Mouse (Mus musculus) cerebellum, postnatal 4 days (tissue): ENCODE measurements around the gene Vangl1.
"Not testable (repeated sequence)": the region's sequence is repeated elsewhere in the genome, so short reads cannot be mapped to it uniquely, and the experiment has no call there.

Experiments used
- DNase-seq, 2 experiments: peaks; one replicate each; pipeline ENCODE4 v3.0.0; 2022; ENCODE audit warnings: low spot score in 2 of 2, mixed read lengths in 1 of 2

Gene Vangl1

GRCm38 (mm10) chr3:102203781-102204721 lies at the start of gene Vangl1:
Vangl1 (minus strand) TSS chr3:102204693.
- DNase-seq, result peak in 1 of 2 experiments; percentile 66

DNA sequence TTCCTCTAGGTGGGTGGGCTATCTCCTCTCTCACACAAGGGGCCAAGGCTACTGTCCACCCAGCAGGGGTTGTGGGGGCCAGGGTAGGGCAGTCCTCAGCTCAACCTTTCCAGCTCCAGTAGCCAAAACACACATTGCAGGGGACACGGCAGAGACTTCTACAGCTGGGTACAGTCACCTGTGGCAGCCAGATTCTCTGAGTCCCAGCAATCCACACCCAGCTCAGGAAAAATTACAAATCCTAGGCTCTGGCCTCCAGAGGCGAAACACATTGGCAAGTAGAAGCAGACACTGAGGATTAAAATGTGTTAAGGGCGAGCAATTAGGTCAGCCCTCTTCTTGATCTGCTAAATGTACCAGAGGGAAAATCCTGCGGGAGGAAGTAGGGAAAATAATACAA lies 49.1 kb upstream of the Vangl1 start:
- no peak for DNase-seq

- no peak for DNase-seq
Observed at GRCm38 (mm10) chr3:102252927-102253326, 48.4 kb upstream of the Vangl1 start.

DNA sequence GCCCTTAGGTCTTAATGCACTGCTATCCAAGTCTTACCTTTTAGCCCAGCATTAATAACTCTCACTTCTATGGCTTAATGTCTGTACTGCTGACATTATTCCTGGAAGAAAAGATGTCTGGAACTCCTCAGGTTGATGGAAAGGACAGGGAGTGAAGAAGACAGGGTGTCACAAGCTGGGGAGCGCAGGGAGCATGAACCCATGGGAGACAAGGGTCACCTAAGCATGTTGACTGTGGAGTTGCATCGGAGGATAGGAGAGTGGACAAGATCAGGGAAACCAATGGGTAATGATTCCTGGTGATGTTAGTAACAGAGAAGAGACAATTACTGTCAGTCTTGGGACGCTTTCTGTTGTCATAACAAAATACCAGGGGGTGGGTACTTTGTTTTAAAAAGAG lies 46.4 kb upstream of the Vangl1 start:
- no peak for DNase-seq

GRCm38 (mm10) chr3:102249401-102249991 lies 45.0 kb upstream of the Vangl1 start:
- DNase-seq, result peak in 1 of 2 experiments; percentile 70

DNA sequence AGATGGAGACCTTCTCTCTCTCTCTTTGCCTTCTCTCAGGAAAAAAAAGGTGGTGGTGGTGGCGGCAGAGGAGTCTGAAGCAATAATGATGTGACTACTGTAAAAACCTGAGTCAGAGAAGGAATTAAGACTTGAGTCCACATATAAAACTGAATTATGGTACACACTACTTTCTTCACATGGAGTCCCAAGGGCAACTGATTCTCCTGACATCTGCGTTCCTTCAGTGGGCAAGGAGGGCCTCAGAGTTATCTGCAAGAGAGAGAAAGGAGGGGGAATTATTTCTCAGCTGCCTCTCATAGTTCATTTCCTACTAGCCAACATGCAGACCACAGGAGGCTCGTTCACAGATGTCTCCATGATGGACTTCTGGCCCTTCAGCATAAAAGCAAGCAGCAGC lies 40.1 kb upstream of the Vangl1 start:
- no peak for DNase-seq

GRCm38 (mm10) chr3:102242854-102243253 lies 38.4 kb upstream of the Vangl1 start:
- DNase-seq, result peak in 1 of 2 experiments; percentile 28

GRCm38 (mm10) chr3:102231418-102232134 lies 27.1 kb upstream of the Vangl1 start:
- DNase-seq, result no peak

- DNase-seq, result no peak
Observed at GRCm38 (mm10) chr3:102222756-102223155, 18.3 kb upstream of the Vangl1 start.

- DNase-seq, result no peak
Observed at GRCm38 (mm10) chr3:102218301-102218700, 13.8 kb upstream of the Vangl1 start.

DNA sequence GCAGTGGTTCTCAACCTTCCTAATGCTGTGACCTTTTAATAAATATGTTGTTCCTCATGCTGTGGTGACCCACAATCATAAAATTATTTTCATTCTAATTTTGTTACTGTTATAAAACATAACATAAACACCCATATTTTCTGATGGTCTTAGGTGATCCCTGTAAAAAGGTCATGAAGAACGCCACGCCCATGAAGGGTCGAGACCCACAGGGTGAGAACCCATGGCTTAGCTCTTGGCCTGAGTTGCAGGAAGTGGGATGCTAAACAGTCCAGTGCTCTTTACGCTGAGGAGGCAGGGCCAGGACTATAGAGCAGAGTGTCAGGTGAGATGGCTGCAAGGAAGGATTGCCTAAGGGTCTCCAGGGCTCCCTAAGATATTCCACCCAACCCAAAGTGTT lies 10.2 kb upstream of the Vangl1 start:
- DNase-seq, result no peak

DNA sequence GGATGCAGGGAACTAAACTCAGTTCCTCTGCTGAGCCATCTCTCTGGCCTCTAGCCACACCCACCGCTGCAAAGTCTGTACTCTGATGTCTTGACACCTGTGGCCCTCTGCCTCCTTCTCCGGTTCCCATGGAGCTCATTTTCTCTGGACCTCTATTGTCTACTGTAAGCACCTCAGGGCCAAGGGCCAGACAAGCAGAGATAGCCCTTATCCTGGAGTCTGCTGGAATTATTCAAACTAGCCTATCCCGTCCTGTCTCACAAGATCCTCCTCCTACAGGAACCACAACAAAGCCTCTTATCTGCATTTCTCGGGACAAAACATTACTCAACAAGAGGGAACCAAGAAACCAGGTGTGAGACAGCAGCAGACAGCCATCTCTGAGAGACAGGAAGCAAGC lies 9.8 kb upstream of the Vangl1 start:
- DNase-seq, result no peak

- DNase-seq, result no peak
Observed at GRCm38 (mm10) chr3:102212896-102213295, 8.4 kb upstream of the Vangl1 start.

DNA sequence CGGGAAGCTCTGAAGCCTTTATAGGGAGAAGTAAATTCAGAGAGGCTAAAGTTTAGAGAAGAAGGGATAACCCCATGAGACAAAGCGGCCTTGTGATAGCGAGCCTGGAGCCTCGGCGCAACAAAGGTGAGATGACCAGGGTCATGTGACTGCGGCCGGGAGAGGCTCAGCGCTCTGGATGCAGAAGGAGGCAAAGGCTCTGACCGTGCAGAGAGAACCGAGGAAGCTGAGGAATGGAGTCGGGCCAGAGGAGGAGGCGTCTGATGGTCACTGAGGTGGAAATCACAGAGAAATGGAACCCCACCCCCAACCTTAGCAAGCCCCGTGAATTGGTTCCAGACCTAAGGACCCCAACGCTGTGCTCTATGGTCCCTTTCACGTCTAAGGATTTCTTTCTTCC lies 7.8 kb upstream of the Vangl1 start:
- DNase-seq, result no peak

DNA sequence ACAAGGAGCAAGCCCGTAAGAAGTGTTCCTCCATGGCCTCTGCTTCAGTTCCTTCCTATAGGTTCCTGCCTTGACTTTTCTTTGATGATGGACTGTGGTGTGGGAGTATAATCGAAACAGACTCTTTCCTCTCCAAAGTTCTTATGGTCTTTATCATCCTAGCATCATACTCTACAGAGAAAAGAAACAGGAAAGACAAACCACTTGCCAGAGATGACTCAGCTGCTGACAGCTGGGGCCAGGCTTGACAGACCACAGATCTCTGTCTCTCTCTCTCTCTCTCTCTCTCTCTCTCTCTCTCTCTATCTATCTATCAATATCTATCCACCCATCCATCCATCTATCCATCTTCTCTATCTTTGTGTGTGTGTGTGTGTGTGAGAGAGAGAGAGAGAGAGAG lies 6.8 kb upstream of the Vangl1 start:
- no peak for DNase-seq

GRCm38 (mm10) chr3:102210775-102211174 lies 6.3 kb upstream of the Vangl1 start:
- DNase-seq, result no peak

- no peak for DNase-seq
Observed at GRCm38 (mm10) chr3:102208861-102209260, 4.4 kb upstream of the Vangl1 start.

DNA sequence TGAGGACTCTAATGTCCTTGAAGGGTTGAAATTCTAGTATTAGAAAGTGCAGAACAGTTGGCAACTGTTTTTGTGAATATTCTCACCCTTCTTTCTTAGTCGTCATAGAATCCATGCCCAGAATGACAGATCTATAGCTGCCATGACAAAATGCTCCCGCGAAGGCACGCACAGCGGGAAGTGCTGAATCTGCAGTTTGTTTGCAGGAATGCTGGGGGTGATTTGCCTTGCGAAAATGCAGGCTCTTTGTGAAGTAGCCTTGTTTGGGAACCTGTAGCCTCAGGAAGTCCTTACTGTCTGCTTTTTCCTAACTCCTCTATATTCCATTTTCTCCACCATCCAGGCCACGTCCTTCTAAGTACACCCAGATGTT lies 951 bp upstream of the Vangl1 start:
- no peak for DNase-seq

GRCm38 (mm10) chr3:102204734-102205457 lies 403 bp upstream of the Vangl1 start:
- not testable (repeated sequence) for DNase-seq

DNA sequence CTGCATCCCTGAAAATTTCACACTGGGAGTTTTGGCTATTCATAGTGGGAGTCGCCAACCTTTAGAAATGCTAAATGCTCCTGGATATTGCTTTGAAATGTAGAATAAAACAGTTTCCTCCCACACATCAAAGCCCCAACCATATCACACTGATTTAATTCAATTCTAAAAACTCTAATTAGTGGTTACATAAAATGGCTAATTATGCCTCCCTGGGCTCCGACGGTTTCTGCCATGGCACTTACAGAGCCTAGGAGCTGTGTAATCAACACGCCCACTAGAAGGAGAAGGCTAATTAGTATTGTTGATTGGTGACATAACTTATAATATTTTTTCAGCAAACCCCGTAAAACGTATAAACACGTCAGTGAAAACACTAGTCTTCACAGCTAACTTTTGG lies 1.4 kb downstream of the Vangl1 start:
- no peak for DNase-seq

- no peak for DNase-seq
Observed at GRCm38 (mm10) chr3:102199991-102200390, 4.5 kb downstream of the Vangl1 start.

GRCm38 (mm10) chr3:102199226-102199625 lies 5.3 kb downstream of the Vangl1 start:
- no peak for DNase-seq
